Mouse (Mus musculus): ENCODE measurements around the gene Epc2. TPM values are rescaled to one million over a fixed set of nuclear protein-coding genes. Genes with fewer than 3 reads are reported as not detected.

The Epc2 gene
- total RNA-seq, 1 experiment = 27.5 TPM

DNA sequence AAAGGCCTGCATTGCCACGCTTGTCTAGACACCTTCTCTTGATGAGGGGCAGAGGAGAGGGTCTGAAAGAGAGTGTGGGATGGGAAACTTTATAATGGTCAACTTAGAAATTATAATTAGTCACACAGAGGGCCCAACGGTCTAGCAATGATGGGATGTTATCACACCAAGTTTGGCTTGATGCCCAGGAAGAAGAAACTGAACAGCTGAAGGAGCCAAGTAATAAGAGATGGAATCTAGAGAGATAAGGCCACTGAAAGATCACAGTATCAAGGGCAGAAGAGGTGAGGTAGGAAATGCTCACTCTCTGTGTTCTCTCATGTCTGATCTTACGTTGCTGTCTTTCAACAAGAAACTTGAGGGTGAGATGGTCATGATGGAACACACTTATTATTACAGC is 35.4 kb upstream of the Epc2 start:
- no peaks in the 10 kb centered on the region for H3K36me3 ChIP-seq (ENCODE audit: control insufficient read depth, insufficient read depth, low read length, poor library complexity, severe bottlenecking)
- no peak overlapping the region for H3K27ac ChIP-seq (ENCODE audit: insufficient read depth, low read depth, low read length, poor library complexity, severe bottlenecking)
- in situ Hi-C loops (cut with MboI; ENCODE audit: low sequenced_read_pairs in 2 of 2, unreplicated experiment in 2 of 2) = no loop called here
- TF ChIP-seq MAFK (IDR thresholded peaks at IDR 0.05; ENCODE audit: insufficient read depth, low read depth, low read length) = no peak
- no peak for TF ChIP-seq CHD2 (IDR thresholded peaks at IDR 0.05; ENCODE audit: low read depth, low read length)
- TF ChIP-seq ZNF384 (IDR thresholded peaks at IDR 0.05; ENCODE audit: low read depth, low read length) = no peak
- no peak for TF ChIP-seq ZC3H11A (IDR thresholded peaks at IDR 0.05; ENCODE audit: borderline replicate concordance, low read depth, low read length)
- no peak for TF ChIP-seq HCFC1 (IDR thresholded peaks at IDR 0.05; ENCODE audit: borderline replicate concordance, insufficient read depth, low read length)
- no peak for DNase-seq (ENCODE audit: low read depth, low spot score)
- H3K4me1 ChIP-seq (ENCODE audit: control insufficient read depth in 2 of 2, insufficient read depth in 2 of 2, low read length in 2 of 2, poor library complexity in 1 of 2) = no peaks in the 10 kb centered on the region
- no peak overlapping the region for H3K4me3 ChIP-seq (ENCODE audit: insufficient read depth in 1 of 2, low read depth in 1 of 2, low read length in 2 of 2, poor library complexity in 1 of 2, severe bottlenecking in 1 of 2)
- H3K9ac ChIP-seq (ENCODE audit: insufficient read depth, low read depth, low read length, poor library complexity, severe bottlenecking) = no peak overlapping the region
- H3K9me3 ChIP-seq (ENCODE audit: control insufficient read depth, insufficient read depth, low read depth, low read length) = no peaks in the 10 kb centered on the region

- Histone ChIP-seq H3K4me1 (ENCODE audit: control insufficient read depth in 2 of 2, insufficient read depth in 2 of 2, low read length in 2 of 2, poor library complexity in 1 of 2) (no peaks in the 10 kb centered on the region), H3K9me3 (ENCODE audit: control insufficient read depth, insufficient read depth, low read depth, low read length) (no peaks in the 10 kb centered on the region), H3K27ac (ENCODE audit: insufficient read depth, low read depth, low read length, poor library complexity, severe bottlenecking) (no peak overlapping the region), H3K36me3 (ENCODE audit: control insufficient read depth, insufficient read depth, low read length, poor library complexity, severe bottlenecking) (no peaks in the 10 kb centered on the region), H3K9ac (ENCODE audit: insufficient read depth, low read depth, low read length, poor library complexity, severe bottlenecking) (no peak overlapping the region), H3K4me3 (ENCODE audit: insufficient read depth in 1 of 2, low read depth in 1 of 2, low read length in 2 of 2, poor library complexity in 1 of 2, severe bottlenecking in 1 of 2) (no peak overlapping the region)
- no peak for DNase-seq (ENCODE audit: low read depth, low spot score)
- in situ Hi-C loops (cut with MboI; ENCODE audit: low sequenced_read_pairs in 2 of 2, unreplicated experiment in 2 of 2) = no loop called here
- TF ChIP-seq HCFC1 (IDR thresholded peaks at IDR 0.05; ENCODE audit: borderline replicate concordance, insufficient read depth, low read length) = no peak
- TF ChIP-seq ZNF384 (IDR thresholded peaks at IDR 0.05; ENCODE audit: low read depth, low read length) = no peak
- TF ChIP-seq CHD2 (IDR thresholded peaks at IDR 0.05; ENCODE audit: low read depth, low read length) = no peak
- TF ChIP-seq MAFK (IDR thresholded peaks at IDR 0.05; ENCODE audit: insufficient read depth, low read depth, low read length) = no peak
- TF ChIP-seq ZC3H11A (IDR thresholded peaks at IDR 0.05; ENCODE audit: borderline replicate concordance, low read depth, low read length) = no peak
Observed at GRCm38 (mm10) chr2:49417018-49417604, 34.2 kb upstream of the Epc2 start.

- in situ Hi-C loops (cut with MboI; ENCODE audit: low sequenced_read_pairs in 2 of 2, unreplicated experiment in 2 of 2) = no loop called here
- Histone ChIP-seq H3K9ac (ENCODE audit: insufficient read depth, low read depth, low read length, poor library complexity, severe bottlenecking) (no peak overlapping the region), H3K9me3 (ENCODE audit: control insufficient read depth, insufficient read depth, low read depth, low read length) (no peaks in the 10 kb centered on the region), H3K4me3 (ENCODE audit: insufficient read depth in 1 of 2, low read depth in 1 of 2, low read length in 2 of 2, poor library complexity in 1 of 2, severe bottlenecking in 1 of 2) (no peak overlapping the region), H3K27ac (ENCODE audit: insufficient read depth, low read depth, low read length, poor library complexity, severe bottlenecking) (no peak overlapping the region), H3K4me1 (ENCODE audit: control insufficient read depth in 2 of 2, insufficient read depth in 2 of 2, low read length in 2 of 2, poor library complexity in 1 of 2) (no peaks in the 10 kb centered on the region), H3K36me3 (ENCODE audit: control insufficient read depth, insufficient read depth, low read length, poor library complexity, severe bottlenecking) (no peaks in the 10 kb centered on the region)
- TF ChIP-seq MAFK (IDR thresholded peaks at IDR 0.05; ENCODE audit: insufficient read depth, low read depth, low read length) (no peak), ZC3H11A (IDR thresholded peaks at IDR 0.05; ENCODE audit: borderline replicate concordance, low read depth, low read length) (no peak), HCFC1 (IDR thresholded peaks at IDR 0.05; ENCODE audit: borderline replicate concordance, insufficient read depth, low read length) (no peak), CHD2 (IDR thresholded peaks at IDR 0.05; ENCODE audit: low read depth, low read length) (no peak), ZNF384 (IDR thresholded peaks at IDR 0.05; ENCODE audit: low read depth, low read length) (no peak)
- DNase-seq (ENCODE audit: low read depth, low spot score) = no peak
Observed at GRCm38 (mm10) chr2:49420396-49420795, 30.9 kb upstream of the Epc2 start.

GRCm38 (mm10) chr2:49423857-49424256 is 27.4 kb upstream of the Epc2 start:
- Histone ChIP-seq H3K36me3 (ENCODE audit: control insufficient read depth, insufficient read depth, low read length, poor library complexity, severe bottlenecking) (no peaks in the 10 kb centered on the region), H3K4me3 (ENCODE audit: insufficient read depth in 1 of 2, low read depth in 1 of 2, low read length in 2 of 2, poor library complexity in 1 of 2, severe bottlenecking in 1 of 2) (no peak overlapping the region), H3K9me3 (ENCODE audit: control insufficient read depth, insufficient read depth, low read depth, low read length) (no peaks in the 10 kb centered on the region), H3K27ac (ENCODE audit: insufficient read depth, low read depth, low read length, poor library complexity, severe bottlenecking) (no peak overlapping the region), H3K4me1 (ENCODE audit: control insufficient read depth in 2 of 2, insufficient read depth in 2 of 2, low read length in 2 of 2, poor library complexity in 1 of 2) (no peaks in the 10 kb centered on the region), H3K9ac (ENCODE audit: insufficient read depth, low read depth, low read length, poor library complexity, severe bottlenecking) (no peak overlapping the region)
- DNase-seq (ENCODE audit: low read depth, low spot score) = no peak
- in situ Hi-C loops (cut with MboI; ENCODE audit: low sequenced_read_pairs in 2 of 2, unreplicated experiment in 2 of 2) = no loop called here
- TF ChIP-seq ZC3H11A (IDR thresholded peaks at IDR 0.05; ENCODE audit: borderline replicate concordance, low read depth, low read length) (no peak), MAFK (IDR thresholded peaks at IDR 0.05; ENCODE audit: insufficient read depth, low read depth, low read length) (no peak), HCFC1 (IDR thresholded peaks at IDR 0.05; ENCODE audit: borderline replicate concordance, insufficient read depth, low read length) (no peak), ZNF384 (IDR thresholded peaks at IDR 0.05; ENCODE audit: low read depth, low read length) (no peak), CHD2 (IDR thresholded peaks at IDR 0.05; ENCODE audit: low read depth, low read length) (no peak)

Data from ES-E14 (cell line).